Mouse (Mus musculus) ES-Bruce4 (cell line): ENCODE data around the gene E130308A19Rik. TPM values are rescaled to one million over a fixed set of nuclear protein-coding genes. Genes with fewer than 3 reads are reported as not detected.

ENCODE experiments used
- H3K27ac ChIP-seq: 2 replicates; pipeline ENCODE4 v1.5.1; 2012; ENCODE audit warnings: low read length, inconsistent platforms; ENCODE audit not compliant: insufficient read depth
- H3K27me3 ChIP-seq: 2 replicates; pipeline ENCODE4 v1.6.1; 2012; ENCODE audit warnings: mild to moderate bottlenecking, low read length, inconsistent platforms; ENCODE audit not compliant: control insufficient read depth, poor library complexity, insufficient read depth, severe bottlenecking
- H3K36me3 ChIP-seq: 2 replicates; pipeline ENCODE4 v1.6.1; 2012; ENCODE audit warnings: inconsistent platforms, mild to moderate bottlenecking, low read length, moderate library complexity; ENCODE audit not compliant: control insufficient read depth, poor library complexity, insufficient read depth, severe bottlenecking
- H3K4me1 ChIP-seq: one replicate; pipeline ENCODE4 v1.8.1; 2011; ENCODE audit warnings: low read length; ENCODE audit not compliant: control insufficient read depth, insufficient read depth
- H3K4me3 ChIP-seq: 2 replicates; pipeline ENCODE4 v1.5.1; 2011; ENCODE audit warnings: low read depth, mild to moderate bottlenecking, low read length
- H3K9ac ChIP-seq: 2 replicates; pipeline ENCODE4 v1.6.1; 2012; ENCODE audit warnings: low read depth, mild to moderate bottlenecking, inconsistent platforms; ENCODE audit not compliant: poor library complexity, severe bottlenecking
- H3K9me3 ChIP-seq: replicated peaks from 2 replicates; pipeline ENCODE4 v1.6.1; 2012; ENCODE audit warnings: mild to moderate bottlenecking, low read length, inconsistent platforms; ENCODE audit not compliant: control insufficient read depth, poor library complexity, insufficient read depth, severe bottlenecking
- CTCF ChIP-seq: IDR thresholded peaks from one replicate; pipeline ENCODE4 v1.8.1; 2011; ENCODE audit warnings: low read depth, low read length
- EP300 ChIP-seq: IDR thresholded peaks from 2 replicates; pipeline ENCODE4 v1.6.1; 2011; ENCODE audit warnings: low read depth, low read length; ENCODE audit not compliant: insufficient read depth
- POLR2A ChIP-seq: IDR thresholded peaks from one replicate; pipeline ENCODE4 v1.8.1; 2011; ENCODE audit warnings: low read length; ENCODE audit not compliant: insufficient read depth
- polyA plus RNA-seq: library from polyadenylated mRNA; stranded (reverse); fragments of >200 nt; gene quantifications from 2 replicates; pipeline ENCODE4 v1.2.4, GENCODE M21; 2011; ENCODE audit warnings: low read depth; ENCODE audit not compliant: missing spikeins, insufficient read depth, insufficient read length

E130308A19Rik gene
- polyA plus RNA-seq, 1 experiment = 16.3 TPM

DNA sequence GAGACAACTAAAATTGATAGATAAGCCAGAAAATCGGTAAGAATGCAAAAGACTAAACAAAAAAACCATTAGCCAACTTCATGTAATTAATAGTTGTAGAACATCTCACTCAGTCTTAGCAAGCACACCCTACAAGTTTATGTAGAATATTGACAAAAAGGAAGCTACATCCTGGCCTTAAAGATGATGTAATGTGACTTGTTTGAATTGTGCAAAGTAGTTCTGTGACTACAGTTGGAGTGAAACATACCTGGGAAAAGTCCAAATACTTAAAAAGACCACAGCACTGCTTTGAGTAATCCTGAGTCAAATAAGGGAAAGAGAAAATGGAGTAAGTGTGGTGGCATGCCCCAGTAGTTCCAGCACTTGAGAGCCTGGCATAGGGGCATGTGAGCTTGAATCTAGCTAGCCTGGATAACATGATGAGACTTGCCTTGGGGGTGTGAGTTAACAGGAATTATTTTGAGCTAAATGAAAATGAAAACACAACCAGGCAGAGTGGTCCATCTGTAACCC, 26.2 kb downstream of the E130308A19Rik start:
- no peak overlapping the region for H3K4me3 ChIP-seq
- no peaks in the 10 kb centered on the region for H3K36me3 ChIP-seq
- H3K9me3 ChIP-seq = no peaks in the 10 kb centered on the region
- H3K9ac ChIP-seq = no peak overlapping the region
- TF ChIP-seq EP300 (no peak), POLR2A (no peak)
- no peaks in the 10 kb centered on the region for H3K27me3 ChIP-seq
- no peak overlapping the region for H3K27ac ChIP-seq
- H3K4me1 ChIP-seq = no peaks in the 10 kb centered on the region

DNA sequence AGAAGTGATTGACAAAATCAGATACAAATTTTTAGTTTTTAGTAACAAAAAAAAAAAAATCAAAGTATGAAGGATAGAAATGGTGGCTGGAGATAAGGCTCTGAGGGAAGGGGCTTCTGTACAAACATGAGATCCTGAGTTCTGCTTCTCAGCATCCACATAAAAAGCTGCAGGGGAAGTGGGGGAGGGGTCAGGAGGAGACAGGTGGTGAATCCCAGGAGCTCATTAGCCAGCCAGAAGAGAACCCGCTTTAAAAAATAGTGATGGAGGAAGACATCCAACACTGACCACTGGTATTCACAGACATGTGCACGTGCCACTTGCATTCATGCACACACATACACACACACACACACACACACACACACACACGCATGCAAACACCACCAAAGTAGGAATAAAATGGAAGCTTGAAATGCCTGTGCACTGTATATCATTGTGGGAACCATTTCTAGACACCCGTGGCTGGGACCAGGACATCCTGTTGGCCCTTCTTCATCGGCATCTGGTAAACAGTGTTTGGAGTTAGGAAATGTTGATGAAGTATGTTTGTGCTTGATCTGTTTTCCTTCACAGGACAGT, 30.1 kb downstream of the E130308A19Rik start:
- Histone ChIP-seq H3K9me3 (no peaks in the 10 kb centered on the region), H3K36me3 (no peaks in the 10 kb centered on the region), H3K4me1 (no peaks in the 10 kb centered on the region), H3K27ac (no peak overlapping the region), H3K9ac (no peak overlapping the region), H3K27me3 (no peaks in the 10 kb centered on the region), H3K4me3 (no peak overlapping the region)
- TF ChIP-seq CTCF (no peak), EP300 (no peak), POLR2A (no peak)

DNA sequence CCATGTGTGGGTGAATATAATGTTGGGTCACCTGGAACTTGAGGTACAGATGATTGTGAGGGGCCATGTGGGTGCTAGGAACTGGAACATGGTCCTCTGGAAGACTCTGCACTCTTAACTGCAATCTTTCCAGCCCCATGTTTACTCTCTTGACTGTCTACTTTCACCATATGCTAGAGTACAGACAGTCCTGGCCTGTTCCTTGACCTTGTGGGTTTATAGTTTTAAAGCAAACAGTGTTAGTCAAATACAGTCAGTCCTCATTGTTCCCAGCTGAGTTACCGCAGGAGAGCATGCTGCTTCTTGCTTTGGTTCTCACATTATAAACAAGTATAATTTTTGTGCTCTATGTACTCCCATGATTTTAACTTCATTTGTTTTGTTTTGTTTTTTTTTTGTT, 36.2 kb downstream of the E130308A19Rik start:
- H3K9me3 ChIP-seq = no peaks in the 10 kb centered on the region
- H3K27ac ChIP-seq = no peak overlapping the region
- no peaks in the 10 kb centered on the region for H3K4me1 ChIP-seq
- no peaks in the 10 kb centered on the region for H3K27me3 ChIP-seq
- H3K4me3 ChIP-seq = no peak overlapping the region
- no peaks in the 10 kb centered on the region for H3K36me3 ChIP-seq
- H3K9ac ChIP-seq = no peak overlapping the region
- no peak for TF ChIP-seq POLR2A

- Histone ChIP-seq H3K36me3 (no peaks in the 10 kb centered on the region), H3K4me1 (no peaks in the 10 kb centered on the region), H3K27ac (no peak overlapping the region), H3K27me3 (no peaks in the 10 kb centered on the region), H3K4me3 (no peak overlapping the region), H3K9me3 (no peaks in the 10 kb centered on the region), H3K9ac (no peak overlapping the region)
- TF ChIP-seq POLR2A (no peak), EP300 (no peak), CTCF (no peak)
Measured at GRCm38 (mm10) chr4:59663451-59663850, 37.4 kb downstream of the E130308A19Rik start.

- Histone ChIP-seq H3K9me3 (no peaks in the 10 kb centered on the region), H3K4me3 (no peak overlapping the region), H3K4me1 (no peaks in the 10 kb centered on the region), H3K36me3 (no peaks in the 10 kb centered on the region), H3K9ac (no peak overlapping the region), H3K27ac (no peak overlapping the region), H3K27me3 (no peaks in the 10 kb centered on the region)
- TF ChIP-seq CTCF (no peak), EP300 (no peak), POLR2A (no peak)
Measured at GRCm38 (mm10) chr4:59666550-59667317, 40.7 kb downstream of the E130308A19Rik start.

DNA sequence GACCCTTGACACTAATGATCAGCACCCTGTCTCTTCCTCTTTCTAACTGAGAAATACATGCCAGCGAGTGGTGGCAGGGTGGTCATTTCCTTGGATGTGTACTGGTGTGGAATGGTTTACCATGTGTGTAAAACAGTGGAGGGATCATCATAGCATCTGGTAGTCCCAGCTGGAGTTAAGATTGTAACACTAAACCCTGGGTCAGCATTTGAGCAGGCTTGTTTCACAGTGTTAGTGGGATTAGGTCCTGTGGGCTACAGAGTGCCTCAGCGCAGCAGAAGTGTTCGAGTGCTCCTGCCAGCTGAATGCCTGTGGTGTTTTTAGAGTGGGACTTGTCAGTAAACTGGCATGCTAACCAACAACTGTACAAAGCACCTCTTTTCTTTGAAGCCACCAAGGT, 42.0 kb downstream of the E130308A19Rik start:
- Histone ChIP-seq H3K9ac (no peak overlapping the region), H3K27me3 (no peaks in the 10 kb centered on the region), H3K27ac (no peak overlapping the region), H3K9me3 (no peaks in the 10 kb centered on the region), H3K4me1 (no peaks in the 10 kb centered on the region), H3K4me3 (no peak overlapping the region), H3K36me3 (no peaks in the 10 kb centered on the region)
- no peak for TF ChIP-seq POLR2A
- TF ChIP-seq EP300 = no peak
- no peak for TF ChIP-seq CTCF
